Mouse (Mus musculus): ENCODE data around the gene Bax.
"Not testable (repeated sequence)": the region's sequence is repeated elsewhere in the genome, so short reads cannot be mapped to it uniquely, and the experiment has no call there.

Gene Bax

DNA sequence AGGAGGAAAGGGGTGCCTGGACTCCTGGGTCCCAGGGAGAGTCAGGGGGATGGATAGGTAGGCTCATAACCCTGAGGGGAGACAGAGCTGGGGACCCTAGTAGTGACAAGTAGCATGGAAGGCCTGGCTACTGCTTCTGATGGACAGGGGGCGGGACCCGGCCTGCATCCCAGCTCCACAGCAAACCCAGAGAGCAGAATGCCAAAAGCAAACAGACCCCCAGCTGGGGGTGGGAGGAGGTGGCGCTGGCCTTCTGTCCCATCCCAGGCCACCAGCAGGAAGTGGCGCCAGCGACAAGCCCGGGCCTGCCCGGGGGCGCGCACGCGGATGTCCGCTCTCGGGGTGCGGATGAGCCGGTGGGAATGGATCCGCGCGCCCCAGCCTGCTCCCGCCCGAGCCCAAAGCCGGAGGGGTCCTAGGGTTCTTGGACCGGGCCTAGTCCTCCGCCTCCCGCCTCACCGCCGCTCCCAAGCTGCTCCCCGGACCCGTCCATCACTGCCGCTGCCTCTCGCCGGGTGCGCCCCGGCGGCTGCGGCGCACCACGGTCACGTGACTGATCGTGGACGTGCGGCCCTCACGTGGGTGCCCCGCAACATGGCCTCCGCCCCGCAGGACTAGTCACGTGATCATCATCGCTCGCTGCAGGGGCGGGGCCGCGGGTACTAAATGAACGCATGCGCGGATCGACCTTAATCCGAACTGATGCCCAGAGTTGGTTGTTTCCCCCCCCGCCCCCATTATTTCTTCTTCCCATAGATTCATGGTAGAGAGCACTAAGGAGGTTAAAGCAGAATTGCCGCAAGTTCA, at the start of gene Bax:
Gene Bax (minus strand): TSS at position 616 of the 807 bp plus-strand sequence.
- peak; percentile 95 to 96 for DNase-seq

DNA sequence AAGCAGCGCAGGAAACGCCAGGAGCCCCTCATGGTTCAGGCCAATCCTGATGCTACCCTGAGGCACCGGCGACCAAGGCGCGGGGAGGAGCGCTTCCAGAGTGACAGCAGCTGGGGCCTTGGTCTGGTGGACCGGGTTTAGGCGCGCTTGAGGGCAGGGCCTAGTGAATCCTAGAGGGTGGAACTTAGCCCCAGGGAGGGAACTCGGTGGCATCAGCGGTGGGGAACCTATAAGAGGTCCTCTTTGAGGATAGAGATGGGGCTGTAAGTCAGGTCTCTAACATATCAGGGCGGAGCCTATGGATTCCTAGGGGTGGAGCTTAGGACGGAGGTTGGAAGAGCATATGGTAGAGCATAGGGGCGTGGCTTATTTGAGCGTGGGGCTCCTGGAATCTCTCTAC, 48.7 kb upstream of the Bax start:
- no peak for DNase-seq

DNA sequence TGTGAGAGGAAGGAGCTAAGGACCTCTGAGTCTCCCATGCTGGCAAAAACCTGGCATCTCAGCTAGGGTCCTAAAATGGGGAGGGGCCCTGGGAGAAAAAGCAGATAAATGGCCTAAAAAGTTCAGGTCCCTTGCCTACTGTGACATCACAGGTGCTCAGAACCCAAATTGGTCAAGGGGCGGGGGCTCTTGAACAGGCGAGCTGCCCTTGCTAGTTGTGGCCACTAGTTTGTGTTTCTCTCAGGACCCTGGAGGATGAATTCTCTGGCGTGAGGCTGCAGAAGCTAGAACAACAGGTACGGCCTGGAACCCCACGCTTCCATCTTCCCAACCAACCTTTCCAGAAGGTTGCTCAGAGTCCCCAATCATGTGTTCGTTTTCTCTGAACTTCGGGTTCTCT, 47.7 kb upstream of the Bax start:
- no peak for DNase-seq

DNA sequence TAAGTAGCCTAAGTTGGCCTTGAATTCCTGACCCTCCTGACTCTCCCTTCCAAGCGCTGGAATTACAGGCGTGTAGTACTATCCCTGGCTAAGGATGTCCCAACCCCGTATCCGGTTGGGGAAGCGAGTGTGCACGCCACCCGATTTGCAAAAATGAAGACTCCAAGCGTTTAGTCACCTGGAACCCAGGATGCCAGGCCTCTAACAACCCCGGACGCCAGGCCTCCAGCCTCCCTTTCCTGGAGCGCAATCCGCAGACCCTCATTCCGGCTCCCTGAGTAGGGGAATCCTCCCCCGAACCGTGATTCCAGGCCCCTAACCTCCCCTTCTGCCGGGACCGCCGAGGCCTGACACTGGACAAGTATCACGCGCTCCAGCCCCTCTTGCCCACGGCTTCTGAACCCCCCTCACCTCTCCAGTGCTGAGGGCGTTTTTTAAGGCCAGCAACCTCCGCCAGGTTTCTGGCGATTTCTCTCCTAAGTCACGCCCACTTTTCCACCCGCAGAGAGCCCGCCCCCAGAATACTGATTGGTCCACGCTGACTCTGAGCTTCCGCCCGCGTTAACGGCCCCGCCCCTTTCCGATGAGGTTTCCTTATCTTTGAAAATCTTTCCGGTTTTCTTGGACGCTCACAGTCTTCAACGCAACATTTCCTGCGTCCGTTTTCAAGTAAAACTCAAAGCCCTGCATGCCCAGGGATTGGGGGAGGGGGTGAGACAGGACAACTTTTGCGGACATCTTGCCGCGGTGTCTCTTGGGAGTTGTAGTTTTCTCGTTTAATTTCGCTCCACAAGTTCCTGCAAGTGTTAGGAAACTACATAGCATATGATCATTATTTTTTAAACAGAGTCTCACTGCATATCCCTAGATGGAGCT, 43.5 kb upstream of the Bax start, which contains the start of gene Nucb1:
Gene Nucb1 (minus strand): TSS at position 495 of the 876 bp plus-strand sequence.
- peak; percentile 95 for DNase-seq

DNA sequence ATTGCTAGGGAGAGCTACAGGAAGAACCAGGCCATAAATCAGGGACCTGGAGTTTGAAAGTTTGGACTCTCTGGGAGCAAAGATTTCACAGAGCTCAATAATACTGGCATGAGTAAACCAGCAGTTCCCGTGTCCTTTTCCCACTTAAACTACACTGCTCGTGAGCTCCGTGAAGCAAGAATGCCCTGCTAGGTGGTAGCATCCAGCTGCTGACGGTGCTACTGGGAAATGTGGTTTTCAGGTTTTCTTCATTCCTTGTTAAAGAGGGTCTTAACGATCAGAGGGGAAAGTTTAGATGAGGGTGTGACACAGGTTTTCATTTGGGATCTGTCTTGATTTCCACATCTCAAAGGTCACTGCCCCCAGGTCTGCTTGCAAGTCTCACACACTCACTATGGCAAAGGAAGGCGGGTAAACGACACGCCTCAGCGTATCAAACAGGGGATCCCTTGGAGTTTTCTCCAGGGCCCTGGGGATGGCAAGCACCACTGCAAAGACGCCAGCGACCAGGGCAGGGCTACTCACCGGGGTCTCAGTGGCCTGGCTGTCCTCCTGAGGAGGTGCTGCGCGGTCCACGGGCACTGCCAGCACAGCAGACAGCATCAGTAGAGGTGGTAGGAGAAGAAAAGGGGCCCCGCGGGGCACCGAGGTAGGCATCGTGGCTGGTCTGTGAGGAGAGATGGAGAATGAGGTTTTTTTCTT, 42.6 kb upstream of the Bax start:
- DNase-seq, result no peak

DNA sequence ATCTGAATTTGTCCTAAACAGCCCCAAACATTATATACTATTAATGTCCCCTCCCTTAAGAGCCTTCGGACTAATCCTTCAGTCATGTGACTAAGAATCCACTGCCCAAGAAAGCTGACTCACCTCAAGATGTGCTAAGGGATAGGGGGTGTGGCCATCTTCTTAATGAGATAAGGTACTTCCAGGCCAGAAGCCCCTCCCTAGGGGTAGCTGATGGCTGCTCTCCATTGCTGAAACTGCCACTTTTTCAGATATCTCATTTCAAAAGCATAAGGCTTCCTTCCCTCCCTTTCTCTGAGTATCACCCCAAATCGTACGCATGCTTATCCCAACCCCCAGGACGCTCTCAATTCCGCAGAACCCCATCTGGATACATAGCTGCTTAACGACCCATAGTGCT, 41.9 kb upstream of the Bax start:
- no peak for DNase-seq

DNA sequence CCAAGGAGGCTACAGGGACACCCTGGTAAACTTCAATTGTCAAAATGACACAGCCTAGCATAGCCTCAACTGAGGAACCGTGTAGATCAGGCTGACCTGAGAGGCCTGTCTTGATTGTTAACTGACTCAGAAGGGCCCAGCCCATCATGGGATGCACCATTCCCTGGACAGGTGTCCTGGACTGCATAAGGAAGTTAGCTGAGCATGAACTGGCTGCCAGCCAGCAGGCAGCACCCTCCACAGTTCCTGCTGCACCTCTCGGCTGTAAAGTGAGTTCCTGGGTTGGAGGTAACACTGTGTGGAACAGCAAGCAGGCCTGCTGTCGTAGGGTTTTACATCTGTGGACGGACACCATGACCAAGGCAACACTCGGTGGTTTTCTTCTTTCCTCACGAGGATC, 40.9 kb upstream of the Bax start:
- peak in 1 of 2 experiments; percentile 32 for DNase-seq

DNA sequence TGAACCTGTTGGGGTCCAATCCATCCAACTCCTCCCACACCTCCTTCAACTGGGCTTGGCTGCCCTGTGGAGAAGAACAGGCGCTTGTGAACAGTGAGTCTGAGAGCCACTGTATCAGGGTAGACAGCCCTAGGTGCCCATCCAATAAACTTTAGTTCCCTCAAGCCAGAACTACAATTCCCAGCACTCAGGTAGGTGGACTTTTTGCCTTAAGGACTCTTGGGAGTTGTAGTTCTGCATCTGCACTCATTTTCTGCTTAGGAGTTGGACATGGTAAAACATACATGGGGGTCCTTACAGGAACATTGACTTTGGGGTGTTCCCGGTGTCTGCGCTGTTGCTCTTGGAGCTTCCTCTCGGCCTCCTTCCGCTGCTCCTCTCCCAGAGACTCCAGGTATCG, 31.7 kb upstream of the Bax start:
- DNase-seq, result no peak

DNA sequence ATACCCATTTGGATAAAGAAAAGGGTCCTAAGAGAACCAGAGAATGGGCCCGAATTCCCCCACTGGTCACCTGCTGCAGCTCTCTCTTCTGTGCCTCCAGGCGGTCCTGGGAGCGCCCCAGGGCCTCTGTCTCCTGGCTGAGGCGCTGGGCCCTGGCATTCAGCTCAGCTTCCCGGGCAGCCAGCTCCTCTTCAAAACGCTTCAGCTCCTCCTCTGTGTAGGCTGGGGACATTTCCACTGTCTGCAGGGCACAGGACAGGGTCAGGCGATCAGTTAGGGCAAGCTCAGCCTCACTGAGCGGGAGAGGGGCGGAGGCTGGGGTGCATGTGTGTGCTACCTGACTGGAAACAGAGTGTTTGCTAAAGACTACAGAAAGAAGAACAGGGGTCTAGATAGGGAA, 27.9 kb upstream of the Bax start:
- DNase-seq, result no peak

DNA sequence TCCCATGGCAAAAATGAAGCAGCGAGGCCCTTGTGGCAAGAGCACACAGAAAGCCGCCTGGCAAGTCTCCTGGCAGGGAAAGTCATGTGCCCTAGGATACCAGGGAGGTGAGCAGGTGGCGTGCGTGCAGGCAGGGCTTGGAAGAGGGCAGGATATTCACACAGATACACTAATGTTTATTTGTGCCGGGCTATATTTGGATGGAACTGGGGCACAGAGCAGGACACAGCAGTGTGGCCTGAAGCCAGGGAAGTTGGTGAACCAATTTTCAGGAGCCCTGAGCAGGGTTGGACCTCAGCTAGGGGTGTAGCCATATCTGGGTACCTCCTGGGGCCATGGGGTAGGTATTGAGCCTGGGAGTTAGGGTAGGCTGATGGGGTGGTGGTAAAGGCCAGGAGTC, 26.3 kb upstream of the Bax start:
- DNase-seq, result no peak

DNA sequence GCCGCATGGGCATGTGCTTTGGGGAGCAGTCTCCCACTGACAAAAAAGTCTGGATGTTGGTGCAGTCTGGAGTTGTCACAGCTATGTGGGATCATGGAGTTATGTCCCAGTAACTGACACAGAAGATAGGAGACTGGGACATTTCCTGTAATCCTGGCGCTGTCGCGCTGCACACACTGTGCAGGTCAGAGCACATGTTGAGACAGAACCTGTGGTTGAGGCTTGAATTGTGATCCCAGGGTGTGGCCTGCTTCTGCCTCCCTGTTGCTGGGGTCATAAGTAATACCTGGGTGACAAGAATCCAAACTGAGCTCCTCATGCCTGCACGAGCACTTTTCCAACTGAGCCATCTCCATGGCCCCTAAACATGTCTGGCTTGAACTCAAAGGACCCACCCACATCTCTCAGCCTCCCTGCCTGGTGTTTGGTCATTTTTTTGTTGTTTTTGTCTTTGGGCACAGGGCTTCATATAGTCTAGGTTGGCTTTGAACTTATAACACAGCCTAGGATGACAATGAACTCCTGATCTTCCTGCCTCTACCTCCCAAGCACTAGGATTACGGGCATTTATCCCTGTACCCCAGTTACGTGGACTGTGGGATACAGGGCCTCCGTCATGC, 25.6 kb upstream of the Bax start:
- no peak for DNase-seq

DNA sequence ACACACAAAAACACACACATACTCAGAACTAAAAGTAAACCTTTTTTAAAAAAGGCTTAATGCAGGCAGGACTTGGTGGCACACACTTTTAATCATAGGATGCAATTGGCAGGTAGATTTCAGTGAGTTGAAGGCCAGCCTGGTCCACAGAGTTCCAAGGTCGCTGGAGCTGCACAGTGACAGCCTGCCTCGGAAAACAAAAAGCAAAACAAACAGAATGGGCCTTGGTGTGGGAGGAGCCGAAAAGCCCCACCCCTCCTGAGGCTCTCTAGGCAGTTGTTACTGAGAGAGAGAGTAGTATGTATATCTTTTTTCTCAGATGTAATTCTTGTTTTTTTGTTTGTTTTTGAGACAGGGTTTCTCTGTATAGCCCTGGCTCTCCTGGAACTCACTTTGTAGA, 24.6 kb upstream of the Bax start:
- DNase-seq, result peak in 1 of 2 experiments; percentile 52

DNA sequence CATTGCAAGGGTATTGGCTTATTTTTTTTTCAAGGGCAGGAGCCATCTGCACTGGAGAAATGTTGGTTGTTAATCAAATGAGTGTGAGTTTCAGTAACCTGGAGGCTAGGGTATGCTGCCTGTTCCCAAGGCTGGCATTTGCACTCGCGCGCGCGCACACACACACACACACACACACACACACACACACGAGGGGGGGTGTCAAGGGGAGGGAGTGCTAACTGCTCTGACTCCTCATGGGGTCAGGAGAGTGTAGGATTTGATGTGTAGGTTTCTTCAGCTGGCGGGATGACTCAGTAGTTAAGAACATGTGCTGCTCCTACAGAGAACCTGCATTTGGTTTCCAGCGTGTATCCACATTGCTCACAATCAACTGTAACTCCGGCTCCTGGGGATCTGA, 24.1 kb upstream of the Bax start:
- DNase-seq, result no peak

DNA sequence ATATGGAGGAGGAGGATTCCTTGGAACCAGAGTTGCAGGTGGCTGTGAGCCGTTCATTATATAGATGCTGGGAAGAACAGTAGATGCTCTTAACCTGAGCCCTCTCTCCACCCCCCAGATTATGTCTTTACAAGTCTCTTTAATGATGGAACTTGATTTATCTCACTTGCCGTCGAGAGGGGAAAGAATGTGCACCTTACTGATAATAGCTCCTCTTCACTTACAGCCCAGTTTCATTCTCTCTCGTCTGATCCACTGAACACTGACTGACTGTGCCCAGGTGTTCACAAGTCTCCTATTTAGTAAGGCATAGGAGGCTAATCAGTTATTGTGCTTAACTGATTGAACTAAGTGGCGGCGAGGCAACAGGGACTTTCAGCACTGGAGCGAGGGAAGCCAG, 22.9 kb upstream of the Bax start:
- no peak for DNase-seq

DNA sequence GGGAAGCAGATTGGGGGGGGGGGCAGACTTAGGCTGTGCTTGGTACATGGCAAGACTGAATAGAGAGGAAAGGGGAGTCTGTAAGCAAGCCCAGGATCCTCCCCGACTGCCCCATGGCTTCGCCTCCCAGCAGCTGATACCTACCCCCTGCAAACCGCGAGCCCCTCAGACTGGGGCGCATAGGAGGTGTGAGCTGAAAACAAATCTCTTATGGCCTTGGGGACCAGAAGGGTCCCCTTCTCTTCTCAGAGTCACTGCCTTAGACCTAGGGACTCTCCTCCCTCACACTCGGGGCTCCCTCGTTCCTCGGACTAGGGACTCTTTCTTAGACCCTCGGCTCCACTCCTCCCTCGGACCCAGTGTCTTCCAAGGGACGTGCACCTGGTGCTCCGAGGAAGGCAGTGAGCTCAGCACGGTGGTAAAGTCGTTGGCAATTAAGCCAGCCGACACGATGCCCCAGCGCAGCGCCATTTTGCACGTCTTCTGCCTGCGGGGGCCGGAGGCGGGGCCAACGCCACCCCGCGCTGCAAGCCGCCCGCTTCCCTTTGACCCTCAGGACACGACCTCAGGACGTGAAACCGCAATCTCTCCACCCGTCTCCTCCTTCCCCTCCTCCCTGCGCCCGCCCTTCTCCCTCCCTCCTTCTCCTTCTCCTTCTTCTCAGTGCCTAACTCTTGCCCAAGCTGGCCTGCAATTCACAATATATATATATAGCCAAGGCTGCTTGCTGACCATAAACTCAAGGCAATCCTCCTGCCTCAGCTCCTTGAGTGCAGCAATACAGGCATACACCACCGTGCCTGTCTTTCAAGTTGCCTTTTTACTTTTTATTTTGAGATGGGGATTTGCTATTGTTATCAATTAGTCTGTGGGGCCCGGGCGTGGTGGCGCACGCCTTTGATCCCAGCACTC, 21.9 kb upstream of the Bax start, which contains the start of gene Dhdh:
Gene Dhdh (minus strand): TSS at position 513 of the 912 bp plus-strand sequence.
- DNase-seq, result peak; percentile 58 to 61

DNA sequence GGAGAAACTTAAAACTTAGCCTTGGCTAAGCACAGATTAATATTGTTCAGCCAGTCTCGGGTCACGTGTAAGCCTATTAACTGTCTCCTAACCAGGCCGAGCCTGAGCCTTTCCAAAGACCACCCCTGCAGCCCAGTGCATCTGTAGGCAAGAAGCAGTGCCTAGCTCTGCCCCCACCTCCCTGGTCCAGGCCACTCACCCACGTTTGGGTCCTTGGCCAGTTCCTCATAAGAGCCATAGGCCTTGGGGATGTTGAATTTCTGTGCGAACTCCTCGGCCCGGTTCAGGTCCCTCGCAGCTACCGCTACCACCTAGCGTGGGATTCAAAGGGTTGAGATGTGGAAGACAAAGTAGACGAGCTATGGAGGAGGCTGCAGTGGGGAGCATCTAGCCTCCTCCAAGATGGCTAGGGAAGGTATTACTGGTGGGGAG, 21.2 kb upstream of the Bax start:
- DNase-seq, result no peak

DNA sequence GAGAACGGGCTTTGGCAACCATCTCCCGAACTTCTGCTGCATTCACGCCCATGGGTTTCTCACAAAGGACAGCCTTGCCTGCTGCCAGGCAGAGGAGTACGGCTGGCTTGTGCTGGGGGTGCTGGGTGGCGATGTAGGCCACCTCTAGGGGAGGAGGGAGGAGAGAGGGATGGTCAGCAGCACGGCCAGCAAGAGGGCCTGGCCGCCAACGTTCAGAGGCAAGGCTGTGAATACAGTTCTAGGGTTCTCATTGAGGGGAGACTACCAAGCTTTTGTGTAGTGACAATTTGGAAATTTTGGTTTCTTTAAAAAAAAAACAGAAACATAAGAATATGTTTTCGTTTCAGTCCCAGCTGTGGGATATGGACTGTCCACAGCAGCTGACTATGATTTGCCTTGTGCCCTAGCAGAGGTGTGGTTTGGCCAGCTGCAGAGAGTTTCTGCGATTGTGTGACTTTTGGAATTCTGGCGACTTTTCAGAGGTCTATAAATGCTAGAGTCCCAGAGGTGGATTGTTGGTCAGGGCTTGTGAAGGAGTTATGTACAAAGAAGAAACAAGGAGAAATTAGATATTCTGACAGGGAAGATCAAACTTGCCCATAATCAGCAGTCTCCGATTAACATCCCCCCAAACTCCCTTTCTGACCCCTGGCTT, 20.2 kb upstream of the Bax start, which contains the start of gene Gm45808:
Gene Gm45808 (minus strand): TSS at position 51 of the 655 bp plus-strand sequence.
- no peak for DNase-seq

DNA sequence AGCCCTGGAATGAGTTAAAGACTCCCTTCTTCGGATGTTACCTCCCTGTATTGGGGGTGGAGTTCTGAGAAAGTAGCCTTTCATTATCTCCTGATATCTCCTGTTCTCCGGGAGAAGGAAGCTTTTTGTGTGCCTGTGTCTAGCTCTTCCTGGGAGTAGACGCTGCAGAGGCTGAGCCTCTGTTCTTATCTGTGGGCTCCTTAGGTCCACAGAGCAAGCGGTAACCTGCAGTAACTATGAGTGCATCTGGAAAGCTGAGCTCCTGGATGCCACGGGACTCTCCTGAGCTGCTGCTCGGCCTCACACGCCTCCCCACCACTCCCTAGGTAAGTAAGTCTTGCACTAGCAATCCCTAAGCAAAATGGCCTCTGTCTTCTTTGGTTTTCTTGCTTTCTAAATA, 19.5 kb upstream of the Bax start:
- DNase-seq, result no peak

DNA sequence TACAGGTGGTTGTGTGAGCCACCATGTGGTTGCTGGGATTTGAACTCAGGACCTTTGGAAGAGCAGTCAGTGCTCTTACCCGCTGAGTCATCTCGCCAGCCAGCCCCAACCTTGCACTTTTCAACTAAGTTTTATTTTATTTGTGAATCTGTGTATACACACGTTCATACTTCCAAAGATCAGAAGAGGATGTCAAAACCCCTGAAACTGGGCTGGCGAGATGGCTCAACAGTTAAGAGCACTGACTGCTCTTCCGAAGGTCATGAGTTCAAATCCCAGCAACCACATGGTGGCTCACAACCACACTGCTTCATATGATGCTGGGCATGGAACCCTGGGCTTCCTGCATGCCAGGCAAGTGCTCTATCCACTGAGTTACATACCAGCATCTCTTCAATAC, 18.3 kb upstream of the Bax start:
- not testable (repeated sequence) for DNase-seq

DNA sequence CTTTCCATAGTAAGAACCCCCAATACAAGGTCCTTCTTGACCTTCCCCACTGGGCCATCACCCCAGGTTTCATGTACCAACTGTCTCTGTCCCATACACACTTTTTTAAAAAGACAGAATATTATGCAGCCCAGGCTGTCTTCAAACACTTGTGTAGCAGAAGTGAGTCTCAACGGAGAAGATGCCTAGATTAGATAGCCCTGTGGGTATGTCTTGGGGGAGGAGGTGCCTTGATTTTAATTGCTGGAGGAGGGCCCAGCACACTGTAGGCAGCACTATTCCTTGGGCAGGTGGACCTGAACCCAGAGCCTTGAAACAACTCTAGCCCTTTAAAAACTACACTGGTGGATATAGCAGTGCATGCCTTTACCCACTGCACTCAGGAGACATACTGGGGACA, 15.5 kb upstream of the Bax start:
- no peak for DNase-seq

DNA sequence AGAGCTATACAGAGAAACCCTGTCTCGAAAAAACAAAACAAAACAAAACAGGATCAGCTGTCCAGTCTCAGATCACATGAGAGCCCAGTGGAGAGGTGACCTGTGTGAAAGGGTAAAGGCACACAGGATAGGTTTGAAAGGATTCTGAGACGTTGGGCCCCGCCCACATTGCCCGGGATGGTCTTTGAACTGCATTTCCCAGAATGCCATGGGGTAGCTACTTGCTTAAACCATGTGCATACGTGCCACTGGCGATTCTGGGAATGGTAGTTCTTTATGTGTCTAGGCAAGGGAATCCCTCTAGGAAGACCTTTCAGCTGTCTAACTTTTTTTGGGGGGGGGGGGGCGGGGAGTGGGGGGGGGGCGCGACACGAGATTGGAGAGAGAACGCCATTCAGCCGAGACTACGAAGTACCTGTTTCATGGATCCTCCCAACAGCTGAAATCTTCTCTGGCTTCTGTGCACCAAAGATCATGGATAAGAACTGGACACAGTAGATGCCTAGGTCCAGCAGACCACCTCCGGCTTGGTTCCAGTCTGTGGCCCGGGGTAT, 14.8 kb upstream of the Bax start, which contains the start of gene Tulp2:
Gene Tulp2 (plus strand): TSS at position 504 of the 554 bp plus-strand sequence.
- DNase-seq, result peak; percentile 75 to 76

All from kidney, adult 8-10 months (tissue).